Mouse (Mus musculus): ENCODE measurements around the gene Nova2. TPM values are rescaled to one million over a fixed set of nuclear protein-coding genes. Genes with fewer than 3 reads are reported as not detected.

Gene Nova2
- polyA plus RNA-seq, 1 experiment from 2014 or later = 0.60 TPM

DNA sequence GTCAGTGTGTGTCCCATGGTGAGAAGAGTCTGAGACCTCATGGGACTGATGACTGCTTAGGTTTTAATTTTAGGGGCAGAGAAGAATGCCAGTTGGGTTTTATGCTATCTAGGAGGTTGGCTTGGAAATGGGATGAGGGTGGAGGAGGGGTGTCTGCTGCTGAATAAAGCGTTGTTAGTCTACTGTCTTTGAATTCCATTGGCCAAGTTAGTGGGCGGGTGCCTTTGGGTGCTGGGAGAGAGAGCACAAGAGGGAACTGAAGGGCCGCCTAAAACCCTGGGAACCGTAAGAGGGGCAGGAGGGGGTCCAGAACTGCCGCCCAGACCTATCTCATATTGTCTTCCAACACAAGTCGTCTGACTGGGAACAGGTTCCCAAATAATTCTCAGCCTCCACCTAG is 63.1 kb downstream of the Nova2 start:
- Histone ChIP-seq H3K27ac (replicated peaks) (no peak overlapping the region), H3K4me3 (no peak overlapping the region), H3K9ac (no peak overlapping the region), H3K4me1 (peaks cover 22% of the 10 kb centered on the region), H3K9me3 (no peaks in the 10 kb centered on the region), H3K27me3 (replicated peaks) (peaks cover 52% of the 10 kb centered on the region), H3K36me3 (0 out of 2 replicates have a peak, but pooled peaks cover 1% of the 10 kb centered on the region), H3K4me2 (no peak overlapping the region)
- ATAC-seq (ENCODE audit: extremely low read depth, insufficient number of reproducible peaks, low FRiP score, low TSS enrichment) = no peak
- 51% methylated on average over 6 of the region's 6 CpGs for whole genome bisulfite sequencing

DNA sequence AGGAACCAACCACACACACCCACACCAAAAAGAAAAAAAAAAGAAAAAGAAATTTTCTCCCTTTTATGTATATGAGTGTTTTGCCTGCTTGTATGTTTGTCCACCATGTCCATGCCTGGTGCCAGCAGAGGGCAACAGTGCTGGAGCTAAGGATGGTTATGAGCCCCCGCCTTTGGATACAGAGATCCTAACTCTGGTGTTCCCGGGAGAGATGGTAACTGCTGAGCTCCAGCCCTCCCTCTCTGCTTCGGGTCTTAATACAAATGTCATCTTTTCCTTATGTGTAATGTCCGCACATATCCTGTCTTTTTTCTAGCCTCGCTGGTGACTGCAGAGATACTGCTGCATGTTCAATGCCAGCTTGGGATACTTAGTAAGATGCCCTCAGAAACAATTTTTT is 64.3 kb downstream of the Nova2 start:
- ATAC-seq (ENCODE audit: extremely low read depth, insufficient number of reproducible peaks, low FRiP score, low TSS enrichment) = no peak
- Histone ChIP-seq H3K9me3 (no peaks in the 10 kb centered on the region), H3K36me3 (peaks cover 12% of the 10 kb centered on the region; the same call in 1 of the 2 replicates), H3K4me3 (peak overlapping the region; percentile 58), H3K9ac (peak overlapping the region; percentile 38; the same call in 1 of the 2 replicates), H3K27ac (replicated peaks) (peak overlapping the region; percentile 82; the same call in 1 of the 2 replicates), H3K4me1 (peaks cover 22% of the 10 kb centered on the region), H3K27me3 (replicated peaks) (peaks cover 56% of the 10 kb centered on the region), H3K4me2 (peak overlapping the region; percentile 84)
- 10% methylated on average over 5 of the region's 5 CpGs for WGBS

DNA sequence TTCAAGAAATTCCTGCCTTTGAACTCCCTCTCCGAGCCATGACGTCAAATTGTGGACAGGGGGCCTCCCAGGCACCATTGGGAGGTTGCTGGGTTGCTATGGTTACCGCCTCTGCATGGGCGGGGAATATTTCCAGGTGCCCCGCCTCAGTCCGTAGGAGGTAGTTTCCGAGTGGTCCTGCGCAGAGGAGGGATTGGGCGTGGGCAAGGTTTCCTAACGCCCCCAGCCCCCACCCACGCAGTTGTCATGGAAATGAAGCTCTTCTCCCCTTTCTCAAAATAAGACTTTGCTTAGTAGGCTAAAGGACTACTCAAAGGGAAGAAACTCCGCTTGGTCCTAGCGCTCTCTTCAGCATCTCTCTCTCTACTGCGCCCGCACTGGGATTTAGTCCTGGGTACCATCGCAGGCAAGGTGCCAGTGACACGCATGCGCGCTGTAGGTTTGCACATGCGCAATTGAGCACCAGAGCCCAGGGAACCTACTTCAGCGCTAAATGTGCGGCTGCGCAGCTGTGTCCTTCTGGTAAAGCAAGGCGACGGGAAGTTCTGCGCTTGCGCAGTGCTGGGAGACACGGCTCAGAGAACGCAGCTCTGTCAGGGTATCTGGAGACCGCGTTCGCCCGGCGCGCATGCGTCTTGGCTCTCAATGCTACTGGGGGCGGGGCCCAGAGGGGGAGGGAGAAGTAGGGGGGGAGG is 65.1 kb downstream of the Nova2 start, which contains the start of gene Mypop:
TSS of gene Mypop (plus strand) at position 645 of the 695 bp plus-strand sequence.
- peak within 1 kb of the TSS; percentile 82 for H3K27ac ChIP-seq (replicated peaks)
- under 1% methylated on average over 37 of the region's 37 CpGs for WGBS
- ATAC-seq (ENCODE audit: extremely low read depth, insufficient number of reproducible peaks, low FRiP score, low TSS enrichment) = peak; percentile 85

DNA sequence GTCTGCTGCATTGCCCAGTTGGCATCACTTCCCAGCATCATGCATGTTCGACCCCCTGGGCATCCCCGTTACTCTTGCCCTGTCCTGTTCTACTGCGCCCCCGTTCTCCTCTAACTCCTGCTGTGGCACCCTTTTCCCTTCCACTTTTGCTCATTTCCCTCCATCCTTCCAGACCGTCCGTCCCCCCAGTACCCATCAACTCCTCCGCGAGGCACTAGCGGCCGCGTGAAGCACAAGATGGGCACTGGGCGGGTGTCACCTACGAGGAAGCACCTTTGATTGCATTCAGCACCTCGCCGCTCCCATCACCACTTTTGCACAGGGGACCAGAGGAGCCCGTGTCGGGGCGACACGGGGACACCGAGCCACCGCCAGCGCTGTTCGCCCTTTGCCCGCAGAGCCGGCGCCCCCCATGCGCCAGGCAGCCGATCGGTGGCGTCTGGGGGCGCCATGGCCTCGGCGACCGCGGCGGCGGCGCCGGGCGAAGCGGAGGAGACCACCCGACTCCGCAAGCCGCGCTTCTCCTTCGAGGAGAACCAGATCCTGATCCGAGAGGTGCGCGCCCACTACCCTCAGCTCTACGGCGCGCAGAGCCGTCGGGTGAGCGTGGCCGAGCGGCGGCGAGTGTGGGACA is 66.1 kb downstream of the Nova2 start:
- no peak overlapping the region for H3K27ac ChIP-seq (replicated peaks)
- H3K27me3 ChIP-seq (replicated peaks) = peaks cover 56% of the 10 kb centered on the region
- under 1% methylated on average over 59 of the region's 59 CpGs for WGBS
- no peak for ATAC-seq (ENCODE audit: extremely low read depth, insufficient number of reproducible peaks, low FRiP score, low TSS enrichment)
- peaks cover 22% of the 10 kb centered on the region for H3K4me1 ChIP-seq
- peak overlapping the region; percentile 84 for H3K4me2 ChIP-seq
- H3K4me3 ChIP-seq = peak overlapping the region; percentile 58
- H3K36me3 ChIP-seq = peaks cover 27% of the 10 kb centered on the region
- H3K9me3 ChIP-seq = no peaks in the 10 kb centered on the region
- H3K9ac ChIP-seq = peak overlapping the region; percentile 81

More for the DNA sequence above, 65.1 kb downstream of the Nova2 start, which contains the start of gene Mypop:
- Histone ChIP-seq H3K9ac (peak within 1 kb of the TSS; percentile 81), H3K4me2 (peak within 1 kb of the TSS; percentile 84), H3K27me3 (replicated peaks) (peaks cover 56% of the 10 kb centered on the region), H3K36me3 (peaks cover 17% of the 10 kb centered on the region; the same call in 1 of the 2 replicates), H3K4me3 (peak within 1 kb of the TSS; percentile 58), H3K9me3 (no peaks in the 10 kb centered on the region), H3K4me1 (peaks cover 22% of the 10 kb centered on the region)

DNA sequence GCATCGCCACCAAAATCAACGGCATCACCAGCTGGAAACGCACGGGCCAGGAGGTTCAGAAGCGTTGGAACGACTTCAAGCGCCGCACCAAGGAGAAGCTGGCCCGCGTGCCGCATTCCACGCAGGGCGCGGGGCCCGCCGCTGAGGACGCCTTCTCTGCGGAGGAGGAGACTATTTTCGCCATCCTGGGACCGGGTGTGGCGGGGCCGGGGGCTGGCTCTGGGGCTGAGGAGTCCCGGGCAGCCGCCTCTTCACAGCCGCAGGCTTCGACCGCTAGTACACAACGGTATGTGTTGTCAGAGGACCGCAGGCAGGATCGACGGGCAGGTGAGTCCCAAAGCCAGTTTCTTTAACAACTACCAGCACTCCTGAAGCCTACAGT is 66.6 kb downstream of the Nova2 start:
- peak overlapping the region; percentile 81 for H3K9ac ChIP-seq
- H3K9me3 ChIP-seq = no peaks in the 10 kb centered on the region
- H3K36me3 ChIP-seq = peaks cover 29% of the 10 kb centered on the region
- H3K4me2 ChIP-seq = peak overlapping the region; percentile 84
- H3K27ac ChIP-seq (replicated peaks) = no peak overlapping the region
- ATAC-seq (ENCODE audit: extremely low read depth, insufficient number of reproducible peaks, low FRiP score, low TSS enrichment) = no peak
- H3K4me3 ChIP-seq = peak overlapping the region; percentile 58
- 3% methylated on average over 31 of the region's 31 CpGs for WGBS
- H3K4me1 ChIP-seq = peaks cover 22% of the 10 kb centered on the region
- H3K27me3 ChIP-seq (replicated peaks) = peaks cover 55% of the 10 kb centered on the region

DNA sequence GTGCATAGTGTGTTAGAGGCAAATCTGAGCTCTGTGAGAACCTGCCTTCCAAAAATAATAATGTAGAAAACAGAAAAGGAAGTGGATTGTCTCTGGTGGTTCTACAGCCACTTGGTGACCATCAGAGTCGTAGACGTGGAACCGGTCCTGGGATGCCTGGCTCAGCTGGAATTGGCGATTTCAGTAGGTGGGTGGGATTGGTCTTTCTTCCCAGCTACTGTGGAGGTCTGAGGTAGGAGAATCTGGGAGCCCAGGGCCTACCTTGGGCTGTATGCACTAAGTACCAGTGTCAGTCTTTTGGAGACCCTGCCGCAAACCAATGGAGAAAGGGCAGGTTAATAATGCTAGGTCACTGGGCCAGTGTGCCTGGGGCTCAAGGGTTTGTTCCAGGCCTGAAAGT is 67.3 kb downstream of the Nova2 start:
- Histone ChIP-seq H3K27me3 (replicated peaks) (peaks cover 49% of the 10 kb centered on the region), H3K27ac (replicated peaks) (no peak overlapping the region), H3K4me2 (no peak overlapping the region), H3K9me3 (no peaks in the 10 kb centered on the region), H3K36me3 (peaks cover 36% of the 10 kb centered on the region), H3K9ac (no peak overlapping the region), H3K4me1 (peaks cover 22% of the 10 kb centered on the region), H3K4me3 (no peak overlapping the region)
- whole genome bisulfite sequencing = 86% methylated on average over 5 of the region's 5 CpGs
- no peak for ATAC-seq (ENCODE audit: extremely low read depth, insufficient number of reproducible peaks, low FRiP score, low TSS enrichment)

DNA sequence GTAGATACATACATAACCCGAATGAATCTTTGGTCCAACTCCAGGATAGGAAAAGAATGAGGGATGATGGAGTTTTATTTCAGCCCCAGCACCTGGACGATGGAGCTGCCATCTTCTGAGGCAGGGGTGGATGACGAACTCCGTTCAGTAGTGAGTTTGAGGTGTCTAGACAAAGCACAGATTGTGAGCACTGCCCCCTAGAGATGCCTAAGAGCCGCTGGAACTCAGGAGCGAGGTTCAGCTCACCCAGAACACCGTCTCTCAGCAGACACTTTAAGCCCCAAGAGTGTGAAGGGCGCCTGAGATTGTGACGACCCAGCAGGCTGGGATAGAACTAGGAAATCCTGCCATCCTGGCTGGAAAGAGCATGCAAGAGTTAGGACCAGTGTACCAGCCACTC is 73.1 kb downstream of the Nova2 start:
- Histone ChIP-seq H3K4me1 (peaks cover 36% of the 10 kb centered on the region), H3K9me3 (no peaks in the 10 kb centered on the region), H3K4me3 (no peak overlapping the region), H3K36me3 (peaks cover 34% of the 10 kb centered on the region), H3K27ac (replicated peaks) (no peak overlapping the region), H3K9ac (0 out of 2 replicates have a peak overlapping the region, but pooled peaks have one; percentile 8), H3K27me3 (replicated peaks) (peaks cover 4% of the 10 kb centered on the region), H3K4me2 (no peak overlapping the region)
- WGBS = 40% methylated on average over 9 of the region's 9 CpGs
- ATAC-seq (ENCODE audit: extremely low read depth, insufficient number of reproducible peaks, low FRiP score, low TSS enrichment) = no peak

DNA sequence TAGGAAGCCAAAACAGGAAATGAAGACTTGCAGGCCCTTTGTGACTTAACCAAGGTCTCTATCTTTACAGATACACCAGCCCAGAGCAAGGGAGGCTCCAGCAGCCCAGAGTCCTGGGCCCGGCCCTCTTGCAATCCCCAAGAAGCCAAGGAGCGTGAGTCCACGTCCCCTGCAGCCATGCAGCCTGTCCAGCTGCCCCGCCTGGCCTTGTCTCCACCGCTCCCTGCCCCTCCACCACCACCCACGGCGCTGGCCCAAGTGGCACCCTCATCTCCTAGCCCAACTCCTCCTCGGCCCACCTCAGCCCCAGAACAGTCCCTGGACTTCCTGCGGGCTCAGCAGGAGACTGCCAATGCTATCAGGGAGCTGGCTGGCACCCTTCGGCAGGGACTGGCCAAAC is 74.7 kb downstream of the Nova2 start:
- no peak for ATAC-seq (ENCODE audit: extremely low read depth, insufficient number of reproducible peaks, low FRiP score, low TSS enrichment)
- H3K4me2 ChIP-seq = peak overlapping the region; percentile 98
- H3K4me3 ChIP-seq = peak overlapping the region; percentile 54
- no peaks in the 10 kb centered on the region for H3K9me3 ChIP-seq
- 27% methylated on average over 10 of the region's 10 CpGs for WGBS
- peaks cover 47% of the 10 kb centered on the region for H3K4me1 ChIP-seq
- peaks cover 25% of the 10 kb centered on the region for H3K36me3 ChIP-seq
- peak overlapping the region; percentile 85 for H3K9ac ChIP-seq
- H3K27ac ChIP-seq (replicated peaks) = peak overlapping the region; percentile 78
- H3K27me3 ChIP-seq (replicated peaks) = no peaks in the 10 kb centered on the region

DNA sequence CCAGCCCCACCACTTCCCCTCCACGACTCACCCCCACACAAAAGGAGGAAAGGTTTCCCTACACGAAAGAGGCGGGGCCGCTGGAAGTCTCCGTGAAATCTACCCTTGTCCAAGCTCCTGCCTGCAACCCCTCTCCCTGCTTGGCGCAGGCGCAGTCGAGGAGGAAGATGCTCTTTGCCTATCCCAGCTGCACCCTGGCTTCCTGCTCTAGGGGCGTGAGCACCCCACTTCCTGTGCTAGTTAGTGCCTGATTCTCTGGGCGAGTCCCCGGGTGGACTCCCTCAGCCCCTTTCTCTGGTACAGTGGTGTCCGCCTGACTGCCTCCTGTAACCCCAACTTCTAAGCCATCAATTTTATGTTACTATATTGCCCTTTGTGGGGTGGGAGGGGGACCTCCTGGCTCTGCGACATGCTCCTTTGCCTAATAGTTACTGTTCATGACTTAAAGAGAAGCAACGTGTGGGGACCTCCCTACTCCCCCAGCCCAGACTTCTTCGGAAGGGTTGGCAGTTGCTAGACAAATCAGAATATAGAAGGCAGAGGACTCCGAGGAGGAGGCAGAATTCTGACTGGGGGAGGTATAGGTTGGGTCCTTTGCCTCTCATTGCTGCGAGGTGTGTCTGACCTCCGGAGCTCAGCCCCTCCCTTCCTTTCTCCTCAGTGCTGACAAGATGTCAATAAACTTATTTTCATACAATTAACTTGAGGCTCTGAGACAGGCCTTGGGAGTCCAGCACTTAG is 75.5 kb downstream of the Nova2 start:
- Histone ChIP-seq H3K4me2 (peak overlapping the region; percentile 98), H3K27me3 (replicated peaks) (no peaks in the 10 kb centered on the region), H3K9me3 (no peaks in the 10 kb centered on the region), H3K9ac (peak overlapping the region; percentile 85), H3K36me3 (peaks cover 28% of the 10 kb centered on the region), H3K27ac (replicated peaks) (peak overlapping the region; percentile 78), H3K4me1 (peaks cover 55% of the 10 kb centered on the region), H3K4me3 (peak overlapping the region; percentile 54)
- ATAC-seq (ENCODE audit: extremely low read depth, insufficient number of reproducible peaks, low FRiP score, low TSS enrichment) = no peak
- 27% methylated on average over 18 of the region's 18 CpGs for WGBS

DNA sequence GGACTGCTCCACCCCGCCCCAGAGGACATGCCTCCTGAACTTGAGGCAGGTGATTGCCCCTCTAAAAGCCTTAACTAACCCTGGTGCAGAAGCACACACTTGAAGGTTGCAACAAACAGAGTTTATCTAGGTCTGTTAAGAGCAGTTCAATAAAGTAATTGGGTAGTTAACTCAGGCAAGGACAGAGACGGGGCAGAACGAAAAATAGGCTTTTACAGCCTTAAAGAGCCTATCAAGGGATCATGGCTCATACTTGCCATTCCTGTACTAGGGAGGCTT is 76.1 kb downstream of the Nova2 start:
- 79% methylated on average over 3 of the region's 3 CpGs for WGBS
- H3K27me3 ChIP-seq (replicated peaks) = no peaks in the 10 kb centered on the region
- peak overlapping the region; percentile 98 for H3K4me2 ChIP-seq
- no peaks in the 10 kb centered on the region for H3K9me3 ChIP-seq
- peak overlapping the region; percentile 78 for H3K27ac ChIP-seq (replicated peaks)
- peaks cover 58% of the 10 kb centered on the region for H3K4me1 ChIP-seq
- peaks cover 25% of the 10 kb centered on the region for H3K36me3 ChIP-seq
- no peak overlapping the region; the same call in 1 of the 2 replicates for H3K4me3 ChIP-seq
- H3K9ac ChIP-seq = peak overlapping the region; percentile 85; the same call in 1 of the 2 replicates
- no peak for ATAC-seq (ENCODE audit: extremely low read depth, insufficient number of reproducible peaks, low FRiP score, low TSS enrichment)

DNA sequence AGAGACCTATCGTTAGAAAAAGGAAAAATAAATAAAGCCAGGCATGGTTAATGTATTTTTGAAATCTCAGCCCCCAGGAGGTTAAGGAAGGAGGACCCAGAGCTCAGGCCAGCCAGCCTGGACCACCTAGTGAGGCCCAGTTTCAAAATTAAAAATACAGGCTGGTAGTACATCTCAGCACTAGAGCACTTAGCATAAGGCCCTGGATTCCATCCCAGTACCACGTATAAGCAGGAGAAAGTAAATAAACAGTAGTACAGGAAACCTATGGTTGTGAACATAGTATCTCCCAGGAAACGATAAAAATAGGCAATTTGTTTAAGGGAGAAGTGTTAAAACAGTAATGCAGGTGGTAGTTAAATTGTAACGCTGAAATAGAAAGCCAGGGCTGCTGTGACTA is 76.4 kb downstream of the Nova2 start:
- 26% methylated on average over 4 of the region's 4 CpGs for WGBS

More for the DNA sequence above, 76.4 kb downstream of the Nova2 start:
- no peaks in the 10 kb centered on the region for H3K27me3 ChIP-seq (replicated peaks)
- peak overlapping the region; percentile 86 for H3K9ac ChIP-seq
- no peak for ATAC-seq (ENCODE audit: extremely low read depth, insufficient number of reproducible peaks, low FRiP score, low TSS enrichment)
- H3K9me3 ChIP-seq = no peaks in the 10 kb centered on the region
- peaks cover 62% of the 10 kb centered on the region for H3K4me1 ChIP-seq
- H3K4me3 ChIP-seq = peak overlapping the region; percentile 52
- H3K36me3 ChIP-seq = peaks cover 28% of the 10 kb centered on the region
- H3K27ac ChIP-seq (replicated peaks) = peak overlapping the region; percentile 78
- H3K4me2 ChIP-seq = peak overlapping the region; percentile 98

Measured in heart, embryonic 13.5 days (tissue).